Mouse (Mus musculus) brain, embryonic 14.5 days (tissue): Measurements from ENCODE around the gene Sept5.

Experiments used
- CTCF ChIP-seq: fragments of 200-500 bp; IDR thresholded peaks from 2 replicates; pipeline ENCODE4 v1.5.1; 2012; ENCODE audit warnings: inconsistent platforms, mild to moderate bottlenecking, moderate library complexity, borderline replicate concordance; ENCODE audit not compliant: insufficient read depth, insufficient read length; ENCODE audit errors: extremely low read depth
- POLR2A ChIP-seq: fragments of 200-500 bp; IDR thresholded peaks from 2 replicates; pipeline ENCODE4 v1.6.1; 2012; ENCODE audit warnings: mild to moderate bottlenecking, inconsistent platforms, borderline replicate concordance; ENCODE audit not compliant: poor library complexity, insufficient read depth, insufficient read length, severe bottlenecking; ENCODE audit errors: extremely low read depth

GRCm38 (mm10) chr16:18604267-18604701 is 25.5 kb downstream of the Sept5 start:
- TF ChIP-seq POLR2A (no peak), CTCF (no peak)
